Mouse (Mus musculus): Measurements from ENCODE around the gene Fasl. TPM values are rescaled to one million over a fixed set of nuclear protein-coding genes. Genes with fewer than 3 reads are reported as not detected.

The Fasl gene
- polyA plus RNA-seq, 1 experiment, result 0.43 TPM

DNA sequence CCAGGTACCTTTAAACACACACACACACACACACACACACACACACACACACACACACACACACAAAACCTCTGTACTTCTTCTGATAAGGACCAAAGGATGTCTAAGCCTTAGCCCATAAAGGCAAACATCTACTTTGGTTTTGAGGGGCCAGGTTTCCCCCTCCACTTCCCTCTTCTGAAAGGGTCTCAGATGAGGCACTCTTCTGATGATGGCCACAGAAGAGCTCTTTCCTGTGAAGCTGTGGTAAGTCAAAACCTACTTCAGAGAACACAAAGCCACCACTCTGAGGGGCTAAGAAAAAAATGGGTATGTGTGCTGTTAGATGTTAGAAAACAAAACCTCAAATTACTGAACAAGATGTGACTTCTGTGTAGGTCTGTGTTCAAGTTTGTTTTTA lies 9.2 kb downstream of the Fasl start:
- Histone ChIP-seq H3K27me3 (ENCODE audit: control insufficient read depth, insufficient read depth, low read length) (no peaks in the 10 kb centered on the region), H3K27ac (ENCODE audit: control insufficient read depth, insufficient read depth, low read depth, low read length) (no peak overlapping the region), H3K36me3 (ENCODE audit: control insufficient read depth, insufficient read depth, low read length) (no peaks in the 10 kb centered on the region), H3K4me1 (ENCODE audit: control insufficient read depth, insufficient read depth, low read length) (no peaks in the 10 kb centered on the region), H3K4me3 (ENCODE audit: control insufficient read depth, low read depth, low read length) (no peak overlapping the region)
- TF ChIP-seq CTCF (IDR thresholded peaks at IDR 0.05; ENCODE audit: control insufficient read depth, insufficient read depth, insufficient replicate concordance, low read depth, low read length) (no peak), POLR2A (IDR thresholded peaks at IDR 0.05; ENCODE audit: control insufficient read depth, low read depth, low read length) (no peak)

DNA sequence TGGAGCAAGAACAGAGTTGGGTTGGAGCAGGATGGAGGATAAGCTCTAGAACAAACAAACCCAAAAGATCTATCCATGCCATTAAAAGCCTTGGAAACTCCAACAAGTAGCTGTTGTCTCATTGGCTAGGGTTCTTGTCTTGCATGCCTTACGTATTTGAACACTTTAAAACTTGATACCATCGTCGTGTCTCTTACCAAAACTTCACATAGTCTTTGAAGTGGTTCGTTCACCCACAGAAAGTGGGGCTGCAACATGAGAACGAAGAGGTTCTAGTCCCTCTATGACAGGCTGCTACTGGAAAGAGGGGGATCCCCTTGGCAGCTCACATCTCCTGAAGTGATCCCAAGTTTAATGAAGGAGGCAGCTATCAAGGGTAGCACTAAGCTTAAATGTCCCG lies 13.1 kb downstream of the Fasl start:
- Histone ChIP-seq H3K27ac (ENCODE audit: control insufficient read depth, insufficient read depth, low read depth, low read length) (no peak overlapping the region), H3K36me3 (ENCODE audit: control insufficient read depth, insufficient read depth, low read length) (no peaks in the 10 kb centered on the region), H3K27me3 (ENCODE audit: control insufficient read depth, insufficient read depth, low read length) (no peaks in the 10 kb centered on the region), H3K4me1 (ENCODE audit: control insufficient read depth, insufficient read depth, low read length) (no peaks in the 10 kb centered on the region), H3K4me3 (ENCODE audit: control insufficient read depth, low read depth, low read length) (no peak overlapping the region)
- TF ChIP-seq CTCF (IDR thresholded peaks at IDR 0.05; ENCODE audit: control insufficient read depth, insufficient read depth, insufficient replicate concordance, low read depth, low read length) (no peak), POLR2A (IDR thresholded peaks at IDR 0.05; ENCODE audit: control insufficient read depth, low read depth, low read length) (no peak)

DNA sequence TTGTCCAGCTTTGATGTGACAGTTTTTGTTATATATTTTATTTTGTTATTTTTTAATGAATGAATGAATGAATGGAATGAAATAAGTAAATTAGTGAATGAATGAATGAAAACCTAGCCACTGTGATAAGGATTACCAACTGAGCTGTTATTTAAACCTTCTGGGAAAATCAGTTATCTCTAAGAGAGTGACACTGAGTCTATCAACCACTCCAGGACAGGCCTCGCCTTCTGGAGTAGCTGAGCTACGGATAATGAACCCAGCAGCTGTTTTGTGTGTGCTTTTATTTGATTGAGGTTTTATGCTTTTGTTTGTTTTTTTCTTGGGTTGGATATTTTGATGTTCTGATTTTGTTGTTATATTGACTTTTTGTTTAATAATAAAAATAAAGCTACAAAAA lies 17.0 kb downstream of the Fasl start:
- Histone ChIP-seq H3K27ac (ENCODE audit: control insufficient read depth, insufficient read depth, low read depth, low read length) (no peak overlapping the region), H3K27me3 (ENCODE audit: control insufficient read depth, insufficient read depth, low read length) (no peaks in the 10 kb centered on the region), H3K4me1 (ENCODE audit: control insufficient read depth, insufficient read depth, low read length) (peaks cover 6% of the 10 kb centered on the region), H3K36me3 (ENCODE audit: control insufficient read depth, insufficient read depth, low read length) (no peaks in the 10 kb centered on the region), H3K4me3 (ENCODE audit: control insufficient read depth, low read depth, low read length) (no peak overlapping the region)
- no peak for TF ChIP-seq CTCF (IDR thresholded peaks at IDR 0.05; ENCODE audit: control insufficient read depth, insufficient read depth, insufficient replicate concordance, low read depth, low read length)
- no peak for TF ChIP-seq POLR2A (IDR thresholded peaks at IDR 0.05; ENCODE audit: control insufficient read depth, low read depth, low read length)

DNA sequence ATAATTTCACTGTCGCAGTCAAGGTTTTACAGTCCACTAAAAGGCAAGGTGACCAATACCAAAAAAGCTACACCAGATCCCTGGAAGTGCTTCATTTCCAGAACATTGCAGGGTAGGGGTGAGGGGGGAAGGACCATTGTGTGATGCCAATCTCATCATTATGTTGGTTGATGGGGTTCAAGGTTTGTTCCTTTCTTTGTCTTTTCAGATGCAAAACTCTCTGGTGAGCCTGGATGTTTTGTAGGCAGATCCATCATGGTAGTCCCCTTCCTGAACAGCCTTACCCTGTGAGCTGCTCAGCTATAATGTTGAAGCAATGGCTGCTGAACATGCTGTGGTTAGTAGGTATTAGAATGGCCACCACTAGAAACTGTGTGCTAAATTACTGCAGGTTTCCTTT lies 19.0 kb downstream of the Fasl start:
- TF ChIP-seq POLR2A (IDR thresholded peaks at IDR 0.05; ENCODE audit: control insufficient read depth, low read depth, low read length), result no peak
- no peak for TF ChIP-seq CTCF (IDR thresholded peaks at IDR 0.05; ENCODE audit: control insufficient read depth, insufficient read depth, insufficient replicate concordance, low read depth, low read length)

DNA sequence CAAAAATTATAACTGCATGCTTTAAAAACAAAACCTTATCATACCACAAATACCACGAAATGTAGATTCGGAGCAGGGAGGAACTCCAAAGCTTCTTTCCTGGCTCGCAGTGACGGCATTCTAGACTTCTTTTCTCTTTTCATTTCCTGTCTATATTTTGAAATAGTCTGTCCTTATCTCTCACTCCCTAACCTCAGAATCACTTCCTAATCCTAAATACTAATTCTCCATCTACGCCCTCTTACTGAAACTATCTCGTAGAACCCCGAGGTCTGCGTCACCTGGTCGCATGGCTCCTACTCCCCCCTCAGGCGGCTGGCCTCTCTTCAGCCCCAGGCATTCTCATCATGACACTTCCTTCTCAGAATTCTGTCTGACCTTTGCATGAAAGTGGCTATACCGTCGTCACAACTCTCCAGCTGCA lies 21.2 kb downstream of the Fasl start:
- peak overlapping the region; percentile 18 for H3K4me3 ChIP-seq (ENCODE audit: control insufficient read depth, low read depth, low read length)
- no peaks in the 10 kb centered on the region for H3K27me3 ChIP-seq (ENCODE audit: control insufficient read depth, insufficient read depth, low read length)
- H3K36me3 ChIP-seq (ENCODE audit: control insufficient read depth, insufficient read depth, low read length), result no peaks in the 10 kb centered on the region
- H3K27ac ChIP-seq (ENCODE audit: control insufficient read depth, insufficient read depth, low read depth, low read length), result no peak overlapping the region
- peaks cover 6% of the 10 kb centered on the region for H3K4me1 ChIP-seq (ENCODE audit: control insufficient read depth, insufficient read depth, low read length)
- TF ChIP-seq POLR2A (IDR thresholded peaks at IDR 0.05; ENCODE audit: control insufficient read depth, low read depth, low read length), result no peak
- TF ChIP-seq CTCF (IDR thresholded peaks at IDR 0.05; ENCODE audit: control insufficient read depth, insufficient read depth, insufficient replicate concordance, low read depth, low read length), result no peak

More for the DNA sequence above, 19.0 kb downstream of the Fasl start:
- H3K27ac ChIP-seq (ENCODE audit: control insufficient read depth, insufficient read depth, low read depth, low read length), result no peak overlapping the region
- H3K36me3 ChIP-seq (ENCODE audit: control insufficient read depth, insufficient read depth, low read length), result no peaks in the 10 kb centered on the region
- no peaks in the 10 kb centered on the region for H3K27me3 ChIP-seq (ENCODE audit: control insufficient read depth, insufficient read depth, low read length)
- H3K4me3 ChIP-seq (ENCODE audit: control insufficient read depth, low read depth, low read length), result no peak overlapping the region
- H3K4me1 ChIP-seq (ENCODE audit: control insufficient read depth, insufficient read depth, low read length), result peaks cover 6% of the 10 kb centered on the region

DNA sequence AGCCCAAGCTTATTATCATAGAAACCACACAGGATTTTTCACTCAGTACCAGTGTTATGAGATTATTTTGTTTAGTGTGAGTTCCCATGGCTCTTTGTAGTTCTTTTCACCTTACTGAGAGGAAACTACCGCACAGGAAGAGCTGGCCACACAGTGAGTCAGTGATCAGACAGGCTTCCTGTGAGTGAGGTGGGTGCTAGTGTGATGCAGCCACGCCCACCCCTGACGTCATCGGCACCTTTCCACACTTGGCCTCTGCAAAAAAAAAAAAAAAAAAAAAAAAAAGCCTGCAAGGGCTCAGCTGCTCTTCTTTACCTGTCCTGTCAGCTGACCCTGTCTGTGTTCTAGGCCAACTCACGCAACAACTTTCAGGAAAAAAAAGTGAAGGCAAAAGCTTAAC lies 21.6 kb downstream of the Fasl start:
- Histone ChIP-seq H3K27ac (ENCODE audit: control insufficient read depth, insufficient read depth, low read depth, low read length) (no peak overlapping the region), H3K4me3 (ENCODE audit: control insufficient read depth, low read depth, low read length) (no peak overlapping the region; the same call in 1 of the 2 replicates)
- TF ChIP-seq POLR2A (IDR thresholded peaks at IDR 0.05; ENCODE audit: control insufficient read depth, low read depth, low read length) (no peak), CTCF (IDR thresholded peaks at IDR 0.05; ENCODE audit: control insufficient read depth, insufficient read depth, insufficient replicate concordance, low read depth, low read length) (no peak)

DNA sequence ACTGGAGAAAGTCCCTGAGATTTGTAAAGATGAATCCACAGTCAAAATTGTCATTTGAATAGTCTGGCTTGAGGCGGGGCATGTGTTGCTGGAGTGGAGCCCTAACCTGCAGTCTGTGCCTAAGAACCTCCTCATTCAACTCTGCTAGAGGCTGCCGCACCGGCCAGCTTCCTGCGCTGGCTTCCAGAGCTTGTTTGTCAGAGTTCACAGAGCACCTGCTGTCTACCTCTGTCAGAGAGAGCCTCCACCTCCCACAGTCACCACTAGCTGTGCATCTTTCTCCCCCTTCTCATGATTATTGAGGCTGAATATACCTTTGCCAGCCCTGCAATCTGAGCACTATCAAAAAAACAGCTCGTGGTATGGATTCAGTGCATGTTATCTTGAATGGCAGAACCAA lies 22.4 kb downstream of the Fasl start:
- TF ChIP-seq CTCF (IDR thresholded peaks at IDR 0.05; ENCODE audit: control insufficient read depth, insufficient read depth, insufficient replicate concordance, low read depth, low read length), result no peak
- no peak overlapping the region for H3K4me3 ChIP-seq (ENCODE audit: control insufficient read depth, low read depth, low read length)
- H3K36me3 ChIP-seq (ENCODE audit: control insufficient read depth, insufficient read depth, low read length), result no peaks in the 10 kb centered on the region

More for the DNA sequence above, 21.6 kb downstream of the Fasl start:
- peaks cover 6% of the 10 kb centered on the region for H3K4me1 ChIP-seq (ENCODE audit: control insufficient read depth, insufficient read depth, low read length)
- no peaks in the 10 kb centered on the region for H3K27me3 ChIP-seq (ENCODE audit: control insufficient read depth, insufficient read depth, low read length)
- H3K36me3 ChIP-seq (ENCODE audit: control insufficient read depth, insufficient read depth, low read length), result no peaks in the 10 kb centered on the region

DNA sequence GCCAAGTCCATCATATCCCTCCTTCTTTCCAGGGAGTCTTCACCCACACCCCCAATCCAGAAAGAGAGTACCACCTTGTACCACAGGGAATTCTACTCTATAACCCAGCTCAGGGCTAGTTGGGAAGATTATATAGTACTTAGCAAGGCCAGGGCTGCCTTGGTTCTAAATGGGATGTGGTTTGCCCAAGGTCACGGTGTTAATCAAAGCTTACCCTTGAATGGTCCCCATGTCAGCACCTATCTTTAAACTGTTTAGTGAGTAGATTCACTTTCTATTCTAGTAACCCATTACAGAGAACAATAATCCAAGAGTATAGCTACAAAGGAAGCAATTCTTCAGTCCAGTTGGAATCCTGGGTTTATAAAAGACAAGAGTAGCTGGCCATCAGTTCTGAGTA lies 23.3 kb downstream of the Fasl start:
- TF ChIP-seq CTCF (IDR thresholded peaks at IDR 0.05; ENCODE audit: control insufficient read depth, insufficient read depth, insufficient replicate concordance, low read depth, low read length) (no peak), POLR2A (IDR thresholded peaks at IDR 0.05; ENCODE audit: control insufficient read depth, low read depth, low read length) (no peak)
- no peaks in the 10 kb centered on the region for H3K36me3 ChIP-seq (ENCODE audit: control insufficient read depth, insufficient read depth, low read length)
- H3K27me3 ChIP-seq (ENCODE audit: control insufficient read depth, insufficient read depth, low read length), result no peaks in the 10 kb centered on the region
- peaks cover 6% of the 10 kb centered on the region for H3K4me1 ChIP-seq (ENCODE audit: control insufficient read depth, insufficient read depth, low read length)
- H3K27ac ChIP-seq (ENCODE audit: control insufficient read depth, insufficient read depth, low read depth, low read length), result no peak overlapping the region
- H3K4me3 ChIP-seq (ENCODE audit: control insufficient read depth, low read depth, low read length), result no peak overlapping the region

More for the DNA sequence above, 22.4 kb downstream of the Fasl start:
- Histone ChIP-seq H3K27me3 (ENCODE audit: control insufficient read depth, insufficient read depth, low read length) (no peaks in the 10 kb centered on the region), H3K27ac (ENCODE audit: control insufficient read depth, insufficient read depth, low read depth, low read length) (no peak overlapping the region), H3K4me1 (ENCODE audit: control insufficient read depth, insufficient read depth, low read length) (peaks cover 6% of the 10 kb centered on the region)

All from testis, adult 2 months (tissue).